Mouse (Mus musculus) embryonic fibroblast, embryonic 13.5 days (primary cell): Measurements from ENCODE around the gene Ppm1j.

Experiments
- CTCF ChIP-seq: IDR thresholded peaks from 2 replicates; pipeline ENCODE4 v1.5.1; 2011; ENCODE audit warnings: mild to moderate bottlenecking, control low read depth, low read length, moderate library complexity, borderline replicate concordance; ENCODE audit not compliant: insufficient read depth
- POLR2A ChIP-seq: IDR thresholded peaks from 2 replicates; pipeline ENCODE4 v1.6.1; 2011; ENCODE audit warnings: low read depth, mild to moderate bottlenecking, control low read depth, low read length, moderate library complexity

GRCm38 (mm10) chr3:104770918-104771317 lies 9.9 kb upstream of the Ppm1j start:
- no peak for TF ChIP-seq CTCF
- no peak for TF ChIP-seq POLR2A
